Mouse (Mus musculus): ENCODE measurements around the gene Elmo1.

Gene Elmo1

GRCm38 (mm10) chr13:20635646-20636045 lies 545.2 kb downstream of the Elmo1 start:
- DNase-seq = peak; percentile 25 to 27

Data from cerebellum, adult 18-20 months (tissue).